Mouse (Mus musculus): ENCODE data around the gene Zp1. TPM values are rescaled to one million over a fixed set of nuclear protein-coding genes. Genes with fewer than 3 reads are reported as not detected.

The Zp1 gene
- not detected in 4 replicates for total RNA-seq (2023)

GRCm38 (mm10) chr19:10920532-10920931 lies at the start of gene Zp1:
Gene Zp1, minus strand, starts transcription at chr19:10920632.

DNA sequence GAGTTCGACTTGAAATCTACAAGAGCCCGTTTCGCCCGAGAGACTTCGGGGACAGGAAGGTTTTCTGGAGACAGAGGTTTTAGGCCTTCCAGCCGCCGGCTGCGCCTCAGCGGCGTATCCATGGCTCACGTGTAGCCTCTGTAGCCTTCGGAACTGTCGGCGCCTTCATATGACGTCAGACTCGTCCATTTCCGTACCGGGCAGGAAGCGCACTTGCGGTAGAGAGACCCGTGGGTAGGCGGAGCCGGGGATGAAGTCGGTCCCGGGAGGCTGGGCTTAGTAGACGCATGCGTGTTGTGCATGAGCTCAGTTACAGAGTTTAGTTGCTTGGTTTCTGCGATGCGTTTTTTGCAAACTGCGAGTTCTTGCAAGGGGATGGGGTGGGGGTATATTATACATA lies 28.7 kb upstream of the Zp1 start, which contains the start of gene Ccdc86:
Ccdc86 (minus strand) TSS at position 155 of the 400 bp plus-strand sequence.

DNA sequence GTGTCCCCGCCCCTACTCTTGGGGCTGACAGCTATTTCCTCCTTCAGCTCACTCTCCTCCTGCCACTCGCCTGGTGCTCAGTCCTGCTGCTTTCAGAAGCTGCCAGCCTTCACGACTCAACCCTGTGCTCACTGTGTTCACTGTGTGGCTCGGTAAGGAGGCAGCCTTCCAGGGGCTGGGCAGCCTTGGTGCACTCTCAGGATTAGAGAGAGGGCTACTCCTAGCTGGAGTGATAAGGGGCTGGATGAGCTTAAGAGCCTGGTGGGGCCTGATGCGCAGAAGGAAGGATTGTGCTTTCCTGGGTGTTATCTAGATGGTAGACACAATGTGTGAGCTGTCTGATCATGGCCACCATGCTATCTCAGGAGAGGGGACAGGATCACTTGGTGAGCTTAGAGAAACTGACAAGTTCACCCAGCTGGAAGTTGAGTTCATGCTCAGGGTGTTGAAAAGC lies 16.7 kb upstream of the Zp1 start, which contains the start of gene Ptgdr2:
Ptgdr2 (plus strand) TSS at position 51 of the 454 bp plus-strand sequence.

DNA sequence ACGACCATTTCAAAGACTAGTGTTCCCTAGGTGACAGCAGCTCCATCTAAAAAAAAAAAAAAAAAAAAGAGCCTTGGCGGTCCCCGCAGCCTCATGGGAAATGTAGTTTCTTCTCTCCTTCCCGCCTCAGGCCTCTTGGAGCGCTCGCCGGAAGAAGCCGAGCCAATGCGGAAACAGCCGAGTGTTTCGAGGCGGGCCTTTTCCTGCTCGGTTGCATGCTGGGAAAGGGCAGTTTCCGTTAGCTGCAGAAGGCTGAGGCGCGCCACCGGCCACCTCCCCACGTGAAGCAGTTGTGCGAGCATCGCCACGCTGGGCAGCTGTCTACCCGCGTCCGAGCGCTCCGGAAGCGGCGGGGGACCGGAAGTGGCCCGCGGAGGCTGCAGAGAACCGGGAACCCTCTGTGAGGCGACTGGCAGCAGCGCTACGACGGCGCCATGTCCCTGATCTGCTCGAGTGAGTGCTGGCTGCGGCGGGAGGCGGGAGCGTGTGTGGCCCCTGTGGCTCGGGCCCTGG lies 25.4 kb downstream of the Zp1 start, which contains the start of gene Prpf19:
Prpf19 (plus strand) TSS at position 216 of the 513 bp plus-strand sequence.

DNA sequence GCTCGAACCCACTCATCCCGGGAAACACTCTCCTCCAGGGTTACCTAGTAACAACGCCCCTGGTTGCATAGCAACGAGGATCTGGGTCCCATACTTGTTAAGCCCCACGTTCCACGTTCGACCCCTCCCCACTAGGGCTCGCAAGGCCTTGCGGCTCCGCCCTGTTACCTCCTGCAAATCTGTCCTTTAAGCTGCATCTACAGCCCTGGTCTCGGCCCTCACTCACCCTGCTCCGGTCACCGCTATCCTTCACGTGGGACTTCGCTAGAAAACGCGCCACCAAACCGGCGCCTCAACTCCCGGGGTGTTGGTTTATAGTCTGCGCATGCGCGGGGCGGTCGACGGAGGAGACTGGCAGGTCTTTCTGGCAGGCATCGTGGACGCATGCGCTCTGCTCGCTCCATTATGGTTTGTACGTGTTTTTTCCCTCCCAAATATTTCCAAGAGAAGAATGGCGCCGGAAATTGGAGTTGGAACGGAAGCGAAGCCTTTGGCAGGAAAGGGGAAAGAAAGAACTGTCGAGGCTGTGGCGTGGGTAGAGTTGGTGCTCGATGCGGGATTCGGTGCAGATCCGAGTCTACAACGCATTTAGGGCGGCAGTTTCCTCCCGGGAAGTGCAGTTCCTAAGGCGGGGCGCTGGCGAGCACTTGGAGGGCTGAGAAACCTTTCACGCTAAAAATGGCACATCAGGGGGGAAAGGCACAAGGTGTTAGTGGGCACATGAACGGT lies 38.8 kb downstream of the Zp1 start, which contains the start of gene Tmem109:
Tmem109 (minus strand) TSS at position 576 of the 729 bp plus-strand sequence.

DNA sequence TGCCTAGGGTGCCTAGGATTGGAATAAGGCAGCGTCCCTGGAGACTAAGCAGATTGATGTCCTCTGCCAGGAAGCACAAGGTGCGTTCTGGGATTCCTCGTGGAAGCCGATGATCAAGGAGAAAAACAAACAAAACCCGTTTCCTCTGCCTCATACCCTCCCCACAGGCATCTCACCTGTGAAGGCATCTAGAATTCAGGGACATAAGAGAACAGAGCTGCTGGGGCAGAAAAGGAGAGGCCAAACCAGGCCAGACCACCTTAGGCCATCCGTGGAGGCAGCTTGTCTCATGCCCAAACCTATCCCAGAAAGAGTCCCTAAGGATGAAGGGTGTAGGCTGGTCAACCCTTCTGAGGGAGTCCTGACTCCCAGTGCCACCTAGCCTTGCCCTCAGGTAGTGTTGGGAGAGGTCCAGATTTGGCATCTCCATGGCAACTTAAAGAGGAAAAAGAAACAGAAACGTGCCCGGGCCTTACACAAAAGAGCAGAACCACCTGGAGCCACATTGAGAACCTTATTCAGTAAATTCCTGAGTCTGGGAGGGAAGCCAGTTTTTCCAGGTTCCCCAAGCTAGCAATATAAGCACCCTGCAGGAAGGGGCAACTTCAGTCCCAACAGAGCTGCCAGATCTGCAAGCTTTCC lies 50.4 kb downstream of the Zp1 start, which contains the start of gene Tmem132a:
Tmem132a (minus strand) TSS at position 55 of the 642 bp plus-strand sequence.

Other genes starting within 250 kb of the Zp1 start
- not detected in 4 replicates for gene Pga5, start 242.6 kb downstream of the Zp1 start, total RNA-seq (2023)
- 19.0 to 23.7 TPM (median 23.0 TPM) in 4 replicates for gene Vps37c, start 231.9 kb downstream of the Zp1 start, total RNA-seq (2023)
- 1.2 to 3.2 TPM (median 1.6 TPM) in 4 replicates for gene Cd5, start 181.6 kb downstream of the Zp1 start, total RNA-seq (2023)
- gene Cd6, start 90.6 kb downstream of the Zp1 start, total RNA-seq (2023) = 0.24 to 0.73 TPM in 2 of 4 replicates, not detected in the others
- 30.3 to 56.1 TPM (median 39.7 TPM) in 4 replicates for gene Slc15a3, start 80.9 kb downstream of the Zp1 start, total RNA-seq (2023)
- gene Tmem132a, start 50.7 kb downstream of the Zp1 start, total RNA-seq (2023) = 0.28 to 2.0 TPM (median 0.51 TPM) in 4 replicates
- 24.4 to 29.2 TPM (median 25.2 TPM) in 4 replicates for gene Tmem109, start 38.6 kb downstream of the Zp1 start, total RNA-seq (2023)
- gene Prpf19, start 25.4 kb downstream of the Zp1 start, total RNA-seq (2023) = 107 to 138 TPM (median 121 TPM) in 4 replicates
- not detected in 4 replicates for gene Ptgdr2, start 16.5 kb upstream of the Zp1 start, total RNA-seq (2023)
- 42.0 to 48.4 TPM (median 45.5 TPM) in 4 replicates for gene Ccdc86, start 28.6 kb upstream of the Zp1 start, total RNA-seq (2023)
- not detected in 4 replicates for gene Ms4a10, start 54.0 kb upstream of the Zp1 start, total RNA-seq (2023)
- gene Ms4a15, start 72.6 kb upstream of the Zp1 start, total RNA-seq (2023) = not detected in 4 replicates
- gene Ms4a18, start 97.4 kb upstream of the Zp1 start, total RNA-seq (2023) = not detected in 4 replicates
- 0.75 to 0.85 TPM in 2 of 4 replicates, not detected in the others for gene Ms4a8a, start 160.5 kb upstream of the Zp1 start, total RNA-seq (2023)
- gene 1700017D01Rik, start 210.2 kb upstream of the Zp1 start, total RNA-seq (2023) = 0.21 TPM in 1 of 4 replicates, not detected in the others
- not detected in 4 replicates for gene 1700025F22Rik, start 244.7 kb upstream of the Zp1 start, total RNA-seq (2023)